ENCODE assay signal across 21 mouse cellular contexts in genomic region chr11:98820968-98821367, GRCm38 (mm10).
"Had no signal": no experiment of that assay in that cellular context is flagged by ENCODE, and none has a peak within 500 bp of the region (broad histone marks: within the 10 kb centered on the region; RNA-seq: fewer than 3 reads in every experiment).

No protein-coding gene starts in this region.

- H3K4me3 ChIP-seq: intestine, embryonic 15.5 days; kidney, embryonic 15.5 days; limb, embryonic 10.5 days; limb, embryonic 13.5 days; lung, embryonic 15.5 days; midbrain, embryonic 12.5 days; midbrain, embryonic 15.5 days; neural tube, embryonic 12.5 days; neural tube, embryonic 15.5 days; stomach, embryonic 15.5 days had no signal

- H3K27me3 ChIP-seq: intestine, embryonic 15.5 days; kidney, embryonic 15.5 days; limb, embryonic 13.5 days; lung, embryonic 15.5 days; midbrain, embryonic 12.5 days; midbrain, embryonic 15.5 days; neural tube, embryonic 12.5 days; neural tube, embryonic 15.5 days; stomach, embryonic 15.5 days had no signal

- DNase-seq: kidney, adult 11 months; kidney, adult 8-10 months; kidney, postnatal 10 days; kidney, postnatal 36 days; lung, adult 18-20 months; lung, postnatal 10 days; lung, postnatal 36 days; right cerebral cortex, adult 18-20 months; right cerebral cortex, postnatal 14 days; spleen, adult 18-20 months; thymus, postnatal 36 days had no signal

- H3K4me1 ChIP-seq: intestine, embryonic 15.5 days; kidney, embryonic 15.5 days; limb, embryonic 10.5 days; limb, embryonic 13.5 days; lung, embryonic 15.5 days; midbrain, embryonic 12.5 days; midbrain, embryonic 15.5 days; neural tube, embryonic 12.5 days; stomach, embryonic 15.5 days had no signal

- ATAC-seq: intestine, embryonic 15.5 days; midbrain, embryonic 15.5 days had no signal

- H3K9me3 ChIP-seq: intestine, embryonic 15.5 days; kidney, embryonic 15.5 days; limb, embryonic 10.5 days; limb, embryonic 13.5 days; midbrain, embryonic 12.5 days; midbrain, embryonic 15.5 days; neural tube, embryonic 12.5 days; neural tube, embryonic 15.5 days; stomach, embryonic 15.5 days had no signal

- H3K4me2 ChIP-seq: intestine, embryonic 15.5 days; kidney, embryonic 15.5 days; limb, embryonic 13.5 days; lung, embryonic 15.5 days; midbrain, embryonic 12.5 days; midbrain, embryonic 15.5 days; neural tube, embryonic 12.5 days; neural tube, embryonic 15.5 days; stomach, embryonic 15.5 days had no signal

- H3K27ac ChIP-seq: intestine, embryonic 15.5 days; kidney, embryonic 15.5 days; limb, embryonic 10.5 days; limb, embryonic 13.5 days; lung, embryonic 15.5 days; midbrain, embryonic 12.5 days; midbrain, embryonic 15.5 days; neural tube, embryonic 15.5 days; stomach, embryonic 15.5 days had no signal

- H3K9ac ChIP-seq: intestine, embryonic 15.5 days; kidney, embryonic 15.5 days; limb, embryonic 13.5 days; lung, embryonic 15.5 days; midbrain, embryonic 12.5 days; midbrain, embryonic 15.5 days; neural tube, embryonic 12.5 days; neural tube, embryonic 15.5 days; stomach, embryonic 15.5 days had no signal
